Mouse (Mus musculus) inflammation-experienced regulatory T-cells (primary cell): ENCODE measurements around the gene Nsun7. TPM values are rescaled to one million over a fixed set of nuclear protein-coding genes. Genes with fewer than 3 reads are reported as not detected.

Experiments
- polyA plus RNA-seq, 2 experiments: library from polyadenylated mRNA; unstranded; fragments of 100-300 nt; shearing (Covaris generic); gene quantifications; one replicate each; pipeline ENCODE4 v1.2.1; 2017

Gene Nsun7
- 1 to 10 TPM; 1.1 to 1.2 TPM for polyA plus RNA-seq

DNA sequence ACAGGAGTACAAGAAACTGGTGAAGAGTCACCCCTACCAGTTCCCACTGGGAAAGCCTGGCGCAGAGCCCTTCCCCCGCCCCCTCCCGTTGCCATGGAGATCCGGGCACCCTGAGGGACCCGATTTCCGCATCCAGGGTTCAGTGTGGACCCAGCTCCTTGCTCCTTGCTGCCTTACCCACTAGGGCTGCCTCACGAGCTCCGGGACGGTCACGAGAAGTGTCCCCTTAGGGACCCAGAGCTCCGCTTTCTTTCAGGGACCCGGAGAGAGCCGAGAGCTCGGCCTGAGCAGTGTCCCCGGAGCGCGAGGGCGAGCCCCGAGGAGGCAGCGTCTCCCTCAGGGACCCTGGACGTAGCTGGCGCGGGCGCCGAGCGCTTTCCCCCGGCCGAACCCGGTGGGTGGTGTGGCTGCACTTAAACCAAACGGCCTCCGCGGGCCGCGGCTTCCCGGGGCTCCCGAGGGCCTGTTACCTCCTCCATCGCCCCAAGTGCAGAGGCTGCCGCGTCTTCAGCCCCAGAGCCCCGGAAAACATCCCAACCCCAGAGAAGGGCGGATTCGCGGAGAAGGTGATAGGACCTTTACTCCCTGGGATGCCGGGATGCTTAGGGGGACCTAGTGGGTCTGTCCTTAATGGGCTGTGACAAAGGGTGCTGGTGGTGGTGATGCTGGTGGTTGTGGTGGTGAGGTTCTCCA is at the start of gene Nsun7:
TSS of gene Nsun7 (plus strand) at position 142 of the 693 bp plus-strand sequence.

Other genes starting within 250 kb of the Nsun7 start
- gene Rbm47, start 86.8 kb upstream of the Nsun7 start, polyA plus RNA-seq: 1 to 10 TPM in 1 of 2 experiments, under 1 TPM in 1; 0.92 to 2.7 TPM